Mouse (Mus musculus): ENCODE results near the gene Bzw2. TPM values are rescaled to one million over a fixed set of nuclear protein-coding genes. Genes with fewer than 3 reads are reported as not detected.

The Bzw2 gene
- polyA plus RNA-seq, 1 experiment from 2014 or later: 180 TPM

- no peak overlapping the region for H3K9ac ChIP-seq (ENCODE audit: low read depth, low read length)
- WGBS: 79% methylated on average over 1 of the region's 1 CpGs
- H3K27ac ChIP-seq (ENCODE audit: low read length): no peak overlapping the region
- H3K9me3 ChIP-seq (ENCODE audit: control insufficient read depth, low read length): no peaks in the 10 kb centered on the region
- H3K4me1 ChIP-seq (ENCODE audit: control insufficient read depth, insufficient read depth, low read length): no peaks in the 10 kb centered on the region
- no peak overlapping the region for H3K4me2 ChIP-seq (ENCODE audit: low read depth, low read length)
- no peaks in the 10 kb centered on the region for H3K36me3 ChIP-seq (ENCODE audit: control insufficient read depth, insufficient read depth, low read length)
- no peaks in the 10 kb centered on the region for H3K27me3 ChIP-seq (replicated peaks; ENCODE audit: control insufficient read depth, insufficient read depth, low read length)
- ATAC-seq: no peak
- H3K4me3 ChIP-seq (ENCODE audit: low read length): no peak overlapping the region
Observed at GRCm38 (mm10) chr12:36065911-36066310, 92.0 kb downstream of the Bzw2 start.

GRCm38 (mm10) chr12:36057699-36058098, 100.2 kb downstream of the Bzw2 start:
- Histone ChIP-seq H3K9ac (ENCODE audit: low read depth, low read length) (no peak overlapping the region), H3K4me1 (ENCODE audit: control insufficient read depth, insufficient read depth, low read length) (peaks cover 3% of the 10 kb centered on the region; the same call in 1 of the 2 replicates), H3K27me3 (replicated peaks; ENCODE audit: control insufficient read depth, insufficient read depth, low read length) (no peaks in the 10 kb centered on the region), H3K9me3 (ENCODE audit: control insufficient read depth, low read length) (no peaks in the 10 kb centered on the region), H3K4me2 (ENCODE audit: low read depth, low read length) (no peak overlapping the region), H3K27ac (ENCODE audit: low read length) (no peak overlapping the region), H3K4me3 (ENCODE audit: low read length) (no peak overlapping the region), H3K36me3 (ENCODE audit: control insufficient read depth, insufficient read depth, low read length) (no peaks in the 10 kb centered on the region)
- WGBS: 62% methylated on average over 2 of the region's 2 CpGs
- peak; percentile 90 for ATAC-seq

GRCm38 (mm10) chr12:36050276-36050675, 107.6 kb downstream of the Bzw2 start:
- Histone ChIP-seq H3K9me3 (ENCODE audit: control insufficient read depth, low read length) (no peaks in the 10 kb centered on the region), H3K4me3 (ENCODE audit: low read length) (no peak overlapping the region), H3K36me3 (ENCODE audit: control insufficient read depth, insufficient read depth, low read length) (no peaks in the 10 kb centered on the region), H3K4me1 (ENCODE audit: control insufficient read depth, insufficient read depth, low read length) (no peaks in the 10 kb centered on the region), H3K4me2 (ENCODE audit: low read depth, low read length) (no peak overlapping the region), H3K9ac (ENCODE audit: low read depth, low read length) (no peak overlapping the region), H3K27me3 (replicated peaks; ENCODE audit: control insufficient read depth, insufficient read depth, low read length) (no peaks in the 10 kb centered on the region), H3K27ac (ENCODE audit: low read length) (no peak overlapping the region)
- WGBS: 63% methylated on average over 1 of the region's 1 CpGs
- ATAC-seq: peak; percentile 93

- 83% methylated on average over 2 of the region's 2 CpGs for WGBS
- H3K36me3 ChIP-seq (ENCODE audit: control insufficient read depth, insufficient read depth, low read length): no peaks in the 10 kb centered on the region
- ATAC-seq: no peak
- no peak overlapping the region for H3K4me3 ChIP-seq (ENCODE audit: low read length)
- no peaks in the 10 kb centered on the region for H3K9me3 ChIP-seq (ENCODE audit: control insufficient read depth, low read length)
- H3K4me1 ChIP-seq (ENCODE audit: control insufficient read depth, insufficient read depth, low read length): no peaks in the 10 kb centered on the region
- no peak overlapping the region for H3K27ac ChIP-seq (ENCODE audit: low read length)
- H3K9ac ChIP-seq (ENCODE audit: low read depth, low read length): no peak overlapping the region
- H3K4me2 ChIP-seq (ENCODE audit: low read depth, low read length): no peak overlapping the region
- H3K27me3 ChIP-seq (replicated peaks; ENCODE audit: control insufficient read depth, insufficient read depth, low read length): no peaks in the 10 kb centered on the region
Observed at GRCm38 (mm10) chr12:36047593-36047992, 110.3 kb downstream of the Bzw2 start.

GRCm38 (mm10) chr12:36046196-36046595, 111.7 kb downstream of the Bzw2 start:
- no peak overlapping the region for H3K4me2 ChIP-seq (ENCODE audit: low read depth, low read length)
- WGBS: 21% methylated on average over 5 of the region's 5 CpGs
- no peaks in the 10 kb centered on the region for H3K27me3 ChIP-seq (replicated peaks; ENCODE audit: control insufficient read depth, insufficient read depth, low read length)
- H3K36me3 ChIP-seq (ENCODE audit: control insufficient read depth, insufficient read depth, low read length): no peaks in the 10 kb centered on the region
- H3K4me1 ChIP-seq (ENCODE audit: control insufficient read depth, insufficient read depth, low read length): no peaks in the 10 kb centered on the region
- no peak for ATAC-seq
- H3K9me3 ChIP-seq (ENCODE audit: control insufficient read depth, low read length): no peaks in the 10 kb centered on the region
- H3K27ac ChIP-seq (ENCODE audit: low read length): no peak overlapping the region
- H3K4me3 ChIP-seq (ENCODE audit: low read length): no peak overlapping the region
- no peak overlapping the region for H3K9ac ChIP-seq (ENCODE audit: low read depth, low read length)

GRCm38 (mm10) chr12:36044691-36045090, 113.2 kb downstream of the Bzw2 start:
- H3K4me3 ChIP-seq (ENCODE audit: low read length): no peak overlapping the region
- H3K9ac ChIP-seq (ENCODE audit: low read depth, low read length): no peak overlapping the region
- H3K9me3 ChIP-seq (ENCODE audit: control insufficient read depth, low read length): no peaks in the 10 kb centered on the region
- H3K27me3 ChIP-seq (replicated peaks; ENCODE audit: control insufficient read depth, insufficient read depth, low read length): no peaks in the 10 kb centered on the region
- 90% methylated on average over 2 of the region's 2 CpGs for whole genome bisulfite sequencing
- H3K4me1 ChIP-seq (ENCODE audit: control insufficient read depth, insufficient read depth, low read length): peaks cover 4% of the 10 kb centered on the region; the same call in 1 of the 2 replicates
- no peaks in the 10 kb centered on the region for H3K36me3 ChIP-seq (ENCODE audit: control insufficient read depth, insufficient read depth, low read length)
- no peak for ATAC-seq
- H3K4me2 ChIP-seq (ENCODE audit: low read depth, low read length): no peak overlapping the region
- H3K27ac ChIP-seq (ENCODE audit: low read length): no peak overlapping the region

GRCm38 (mm10) chr12:36042348-36042778, 115.5 kb downstream of the Bzw2 start, which contains the start of gene Tspan13:
Tspan13 (minus strand) TSS chr12:36042500.
- Histone ChIP-seq H3K27me3 (replicated peaks; ENCODE audit: control insufficient read depth, insufficient read depth, low read length) (no peaks in the 10 kb centered on the region), H3K4me3 (ENCODE audit: low read length) (peak within 1 kb of the TSS; percentile 90), H3K4me2 (ENCODE audit: low read depth, low read length) (peak within 1 kb of the TSS; percentile 86), H3K4me1 (ENCODE audit: control insufficient read depth, insufficient read depth, low read length) (peaks cover 4% of the 10 kb centered on the region; the same call in 1 of the 2 replicates), H3K9ac (ENCODE audit: low read depth, low read length) (peak within 1 kb of the TSS; percentile 90), H3K36me3 (ENCODE audit: control insufficient read depth, insufficient read depth, low read length) (no peaks in the 10 kb centered on the region), H3K27ac (ENCODE audit: low read length) (peak within 1 kb of the TSS; percentile 82), H3K9me3 (ENCODE audit: control insufficient read depth, low read length) (no peaks in the 10 kb centered on the region)
- peak; percentile 99 for ATAC-seq
- WGBS: under 1% methylated on average over 34 of the region's 35 CpGs

Other genes starting within 250 kb of the Bzw2 start
- 0.28 and 0.33 TPM in 2 replicates for gene Agr3, start 232.5 kb downstream of the Bzw2 start, polyA plus RNA-seq (2015; fragmentation: Nextera tagmentation; extraction: Ambion mirVana)
- 408 and 430 TPM in 2 replicates for gene Agr2, start 165.2 kb downstream of the Bzw2 start, polyA plus RNA-seq (2015; fragmentation: Nextera tagmentation; extraction: Ambion mirVana)
- 151 and 157 TPM in 2 replicates for gene Tspan13, start 115.6 kb downstream of the Bzw2 start, polyA plus RNA-seq (2015; fragmentation: Nextera tagmentation; extraction: Ambion mirVana)
- 36.6 and 37.0 TPM in 2 replicates for gene Ankmy2, start 966 bp downstream of the Bzw2 start, polyA plus RNA-seq (2015; fragmentation: Nextera tagmentation; extraction: Ambion mirVana)
- gene Lrrc72, start 95.3 kb upstream of the Bzw2 start, polyA plus RNA-seq (2015; fragmentation: Nextera tagmentation; extraction: Ambion mirVana): not detected in 2 replicates
- 4.6 and 6.0 TPM in 2 replicates for gene Sostdc1, start 156.1 kb upstream of the Bzw2 start, polyA plus RNA-seq (2015; fragmentation: Nextera tagmentation; extraction: Ambion mirVana)
- gene Ispd, start 223.4 kb upstream of the Bzw2 start, polyA plus RNA-seq (2015; fragmentation: Nextera tagmentation; extraction: Ambion mirVana): 8.3 and 9.0 TPM in 2 replicates
- gene D630036H23Rik, start 224.1 kb upstream of the Bzw2 start, polyA plus RNA-seq (2015; fragmentation: Nextera tagmentation; extraction: Ambion mirVana): 0.95 and 1.4 TPM in 2 replicates